Mouse (Mus musculus) Muller cell, postnatal 12 days (primary cell): Measurements from ENCODE around the gene Gm17660.

Source experiments
- DNase-seq: peaks from one replicate; pipeline ENCODE4 v3.0.0-alpha.2; 2015; ENCODE audit errors: inconsistent ontology term

The Gm17660 gene

GRCm38 (mm10) chr5:104085366-104085765 lies 8.0 kb upstream of the Gm17660 start:
- DNase-seq, result no peak

GRCm38 (mm10) chr5:104080736-104081135 lies 3.3 kb upstream of the Gm17660 start:
- no peak for DNase-seq

GRCm38 (mm10) chr5:104076361-104076760 lies 1.0 kb downstream of the Gm17660 start:
- no peak for DNase-seq

- DNase-seq, result peak; percentile 37
Observed at GRCm38 (mm10) chr5:104074388-104074787, 3.0 kb downstream of the Gm17660 start.

- no peak for DNase-seq
Observed at GRCm38 (mm10) chr5:104073602-104074001, 3.8 kb downstream of the Gm17660 start.

GRCm38 (mm10) chr5:104072272-104072886 lies 5.0 kb downstream of the Gm17660 start:
- DNase-seq, result peak; percentile 72

- DNase-seq, result no peak
Observed at GRCm38 (mm10) chr5:104071048-104071447, 6.4 kb downstream of the Gm17660 start.

- DNase-seq, result no peak
Observed at GRCm38 (mm10) chr5:104068751-104069150, 8.7 kb downstream of the Gm17660 start.

- DNase-seq, result no peak
Observed at GRCm38 (mm10) chr5:104062773-104063551, 14.4 kb downstream of the Gm17660 start.

- no peak for DNase-seq
Observed at GRCm38 (mm10) chr5:104061936-104062772, 15.3 kb downstream of the Gm17660 start.

GRCm38 (mm10) chr5:104060429-104060828 lies 17.0 kb downstream of the Gm17660 start:
- no peak for DNase-seq

GRCm38 (mm10) chr5:104059628-104060027 lies 17.8 kb downstream of the Gm17660 start:
- DNase-seq, result no peak

- no peak for DNase-seq
Observed at GRCm38 (mm10) chr5:104058021-104058420, 19.4 kb downstream of the Gm17660 start.

GRCm38 (mm10) chr5:104056295-104056694 lies 21.1 kb downstream of the Gm17660 start:
- peak; percentile 45 for DNase-seq

GRCm38 (mm10) chr5:104055816-104056215 lies 21.6 kb downstream of the Gm17660 start:
- no peak for DNase-seq

- DNase-seq, result no peak
Observed at GRCm38 (mm10) chr5:104054938-104055337, 22.5 kb downstream of the Gm17660 start.

- no peak for DNase-seq
Observed at GRCm38 (mm10) chr5:104052956-104053355, 24.5 kb downstream of the Gm17660 start.

GRCm38 (mm10) chr5:104048139-104048538 lies 29.3 kb downstream of the Gm17660 start:
- DNase-seq, result peak; percentile 36

GRCm38 (mm10) chr5:104047200-104048105 lies 30.0 kb downstream of the Gm17660 start:
- DNase-seq, result peak; percentile 58

- DNase-seq, result peak; percentile 98
Observed at GRCm38 (mm10) chr5:104046256-104047199, 30.9 kb downstream of the Gm17660 start, which contains the start of gene Nudt9. Gene Nudt9, plus strand, starts transcription at chr5:104046306.
